Mouse (Mus musculus) neural tube, embryonic 11.5 days (tissue): ENCODE data around the gene Rars2. TPM values are rescaled to one million over a fixed set of nuclear protein-coding genes. Genes with fewer than 3 reads are reported as not detected.

Source experiments
- ATAC-seq: fragments of 200-750 bp; cut with Nextera tagmentation; 2 replicates; pipeline ENCODE4 v1.8.0; 2017; ENCODE audit warnings: moderate number of reproducible peaks, mild to moderate bottlenecking, moderate TSS enrichment, moderate library complexity; ENCODE audit not compliant: insufficient read depth, low FRiP score, low TSS enrichment
- DNase-seq: peaks from one replicate; pipeline ENCODE4 v3.0.0-alpha.2; 2015; ENCODE audit warnings: low spot score
- H3K27ac ChIP-seq: fragments of 300-500 bp; sonication (generic); 2 replicates; pipeline ENCODE4 v1.5.1; 2014; ENCODE audit warnings: low read depth, mild to moderate bottlenecking, low read length
- H3K27me3 ChIP-seq: fragments of 300-500 bp; sonication (generic); 2 replicates; pipeline ENCODE4 v1.6.1; 2014; ENCODE audit warnings: mild to moderate bottlenecking, low read length, mixed read lengths; ENCODE audit not compliant: control insufficient read depth, insufficient read depth
- H3K36me3 ChIP-seq: fragments of 300-500 bp; sonication (generic); 2 replicates; pipeline ENCODE4 v1.6.1; 2014; ENCODE audit warnings: mild to moderate bottlenecking, low read length, moderate library complexity, mixed read lengths; ENCODE audit not compliant: control insufficient read depth, insufficient read depth
- H3K4me1 ChIP-seq: fragments of 300-500 bp; sonication (generic); 2 replicates; pipeline ENCODE4 v1.6.1; 2014; ENCODE audit warnings: low read length, mixed read lengths; ENCODE audit not compliant: control insufficient read depth, insufficient read depth
- H3K4me2 ChIP-seq: fragments of 300-500 bp; sonication (generic); 2 replicates; pipeline ENCODE4 v1.6.1; 2014; ENCODE audit warnings: low read depth, mild to moderate bottlenecking, moderate library complexity
- H3K4me3 ChIP-seq: fragments of 300-500 bp; sonication (generic); 2 replicates; pipeline ENCODE4 v1.5.1; 2014; ENCODE audit warnings: low read depth, low read length
- H3K9ac ChIP-seq: fragments of 300-500 bp; sonication (generic); 2 replicates; pipeline ENCODE4 v1.6.1; 2014; ENCODE audit warnings: mild to moderate bottlenecking, low read length
- H3K9me3 ChIP-seq: fragments of 300-500 bp; sonication (generic); 2 replicates; pipeline ENCODE4 v1.6.1; 2016; ENCODE audit warnings: low read length; ENCODE audit not compliant: control insufficient read depth
- WGBS: fragments of 180-500 bp; shearing (Covaris S2); extraction: QIAGEN DNeasy Blood & Tissue Kit; methylation state at CpG from one replicate; pipeline ENCODE4 v1.1.7; 2014; 5-methylcytosine and 5-hydroxymethylcytosine counted together
- polyA plus RNA-seq: library from polyadenylated mRNA; unstranded; fragments of >200 nt; fragmentation: Nextera tagmentation; extraction: Ambion mirVana; gene quantifications from 2 replicates; pipeline ENCODE4 v1.2.1, GENCODE M21; 2014

Gene Rars2
- polyA plus RNA-seq, 1 experiment from 2014 or later: 67.7 TPM

GRCm38 (mm10) chr4:34634129-34634528 lies 19.4 kb downstream of the Rars2 start:
- no peaks in the 10 kb centered on the region for H3K27me3 ChIP-seq
- ATAC-seq (no peak), DNase-seq (no peak)
- no peak overlapping the region for H3K4me2 ChIP-seq
- H3K4me1 ChIP-seq: no peaks in the 10 kb centered on the region
- H3K9ac ChIP-seq: no peak overlapping the region
- no peak overlapping the region for H3K4me3 ChIP-seq
- no peak overlapping the region for H3K27ac ChIP-seq
- WGBS: 93% methylated on average over 7 of the region's 7 CpGs
- H3K36me3 ChIP-seq: peaks cover 4% of the 10 kb centered on the region; the same call in 1 of the 2 replicates
- H3K9me3 ChIP-seq: no peaks in the 10 kb centered on the region

GRCm38 (mm10) chr4:34636036-34636435 lies 21.3 kb downstream of the Rars2 start:
- no peak overlapping the region for H3K27ac ChIP-seq
- no peak overlapping the region for H3K4me2 ChIP-seq
- no peak overlapping the region for H3K4me3 ChIP-seq
- no peaks in the 10 kb centered on the region for H3K9me3 ChIP-seq
- H3K4me1 ChIP-seq: no peaks in the 10 kb centered on the region
- peaks cover 5% of the 10 kb centered on the region; the same call in 1 of the 2 replicates for H3K36me3 ChIP-seq
- no peak overlapping the region for H3K9ac ChIP-seq
- WGBS: 86% methylated on average over 5 of the region's 5 CpGs
- ATAC-seq (no peak), DNase-seq (no peak)
- no peaks in the 10 kb centered on the region for H3K27me3 ChIP-seq

- 94% methylated on average over 7 of the region's 7 CpGs for WGBS
- no peak overlapping the region for H3K9ac ChIP-seq
- 0 out of 2 replicates have a peak, but pooled peaks cover 2% of the 10 kb centered on the region for H3K36me3 ChIP-seq
- no peak for ATAC-seq
- DNase-seq: no peak
- H3K9me3 ChIP-seq: no peaks in the 10 kb centered on the region
- no peaks in the 10 kb centered on the region for H3K27me3 ChIP-seq
- H3K4me3 ChIP-seq: no peak overlapping the region
- H3K4me1 ChIP-seq: no peaks in the 10 kb centered on the region
- H3K27ac ChIP-seq: no peak overlapping the region
- no peak overlapping the region for H3K4me2 ChIP-seq
Observed at GRCm38 (mm10) chr4:34637386-34637785, 22.6 kb downstream of the Rars2 start.

GRCm38 (mm10) chr4:34637851-34638250 lies 23.1 kb downstream of the Rars2 start:
- no peak overlapping the region for H3K9ac ChIP-seq
- ATAC-seq: no peak
- 0 out of 2 replicates have a peak, but pooled peaks cover 2% of the 10 kb centered on the region for H3K36me3 ChIP-seq
- no peaks in the 10 kb centered on the region for H3K9me3 ChIP-seq
- no peak overlapping the region for H3K4me2 ChIP-seq
- H3K4me1 ChIP-seq: no peaks in the 10 kb centered on the region
- DNase-seq: no peak
- no peak overlapping the region for H3K4me3 ChIP-seq
- WGBS: 90% methylated on average over 4 of the region's 4 CpGs
- no peaks in the 10 kb centered on the region for H3K27me3 ChIP-seq
- no peak overlapping the region for H3K27ac ChIP-seq

GRCm38 (mm10) chr4:34639745-34640364 lies 25.1 kb downstream of the Rars2 start:
- no peaks in the 10 kb centered on the region for H3K4me1 ChIP-seq
- DNase-seq (no peak), ATAC-seq (no peak)
- H3K4me2 ChIP-seq: no peak overlapping the region
- 0 out of 2 replicates have a peak, but pooled peaks cover 2% of the 10 kb centered on the region for H3K36me3 ChIP-seq
- no peaks in the 10 kb centered on the region for H3K9me3 ChIP-seq
- no peaks in the 10 kb centered on the region for H3K27me3 ChIP-seq
- WGBS: 78% methylated on average over 5 of the region's 5 CpGs
- no peak overlapping the region for H3K4me3 ChIP-seq
- no peak overlapping the region for H3K27ac ChIP-seq
- H3K9ac ChIP-seq: no peak overlapping the region

GRCm38 (mm10) chr4:34640731-34641130 lies 26.0 kb downstream of the Rars2 start:
- Histone ChIP-seq H3K9me3 (no peaks in the 10 kb centered on the region), H3K4me1 (no peaks in the 10 kb centered on the region), H3K4me3 (no peak overlapping the region), H3K27me3 (no peaks in the 10 kb centered on the region), H3K36me3 (peaks cover 2% of the 10 kb centered on the region; the same call in 1 of the 2 replicates), H3K27ac (no peak overlapping the region), H3K9ac (no peak overlapping the region), H3K4me2 (no peak overlapping the region)
- ATAC-seq (no peak), DNase-seq (no peak)
- 94% methylated on average over 3 of the region's 3 CpGs for WGBS

- Histone ChIP-seq H3K9me3 (no peaks in the 10 kb centered on the region), H3K4me1 (no peaks in the 10 kb centered on the region), H3K9ac (no peak overlapping the region), H3K4me3 (no peak overlapping the region), H3K4me2 (no peak overlapping the region), H3K36me3 (peaks cover 2% of the 10 kb centered on the region; the same call in 1 of the 2 replicates), H3K27me3 (no peaks in the 10 kb centered on the region), H3K27ac (no peak overlapping the region)
- DNase-seq: no peak
- no peak for ATAC-seq
Observed at GRCm38 (mm10) chr4:34644779-34645178, 30.0 kb downstream of the Rars2 start.

GRCm38 (mm10) chr4:34653179-34653578 lies 38.4 kb downstream of the Rars2 start:
- Histone ChIP-seq H3K27ac (no peak overlapping the region), H3K4me1 (no peaks in the 10 kb centered on the region), H3K27me3 (no peaks in the 10 kb centered on the region), H3K4me2 (no peak overlapping the region), H3K4me3 (no peak overlapping the region), H3K9me3 (no peaks in the 10 kb centered on the region), H3K36me3 (peaks cover 9% of the 10 kb centered on the region), H3K9ac (no peak overlapping the region)
- DNase-seq: no peak
- ATAC-seq: no peak
- 90% methylated on average over 7 of the region's 7 CpGs for WGBS

- Histone ChIP-seq H3K9me3 (no peaks in the 10 kb centered on the region), H3K4me1 (no peaks in the 10 kb centered on the region), H3K27ac (no peak overlapping the region), H3K27me3 (no peaks in the 10 kb centered on the region), H3K36me3 (peaks cover 9% of the 10 kb centered on the region; the same call in 1 of the 2 replicates), H3K9ac (no peak overlapping the region), H3K4me2 (no peak overlapping the region), H3K4me3 (no peak overlapping the region)
- DNase-seq: no peak
- no peak for ATAC-seq
- 94% methylated on average over 10 of the region's 10 CpGs for WGBS
Observed at GRCm38 (mm10) chr4:34656101-34656500, 41.3 kb downstream of the Rars2 start.
